Mouse (Mus musculus): ENCODE data around the gene Defb22.

GRCm38 (mm10) chr2:152490038-152490437 lies at the start of gene Defb22:
- TF ChIP-seq CTCF (IDR thresholded peaks at IDR 0.05; ENCODE audit: control insufficient read depth, insufficient read depth, low read length) (no peak), POLR2A (IDR thresholded peaks at IDR 0.05; ENCODE audit: borderline replicate concordance, control insufficient read depth, low read depth, low read length) (no peak)

All from bone marrow, adult 2 months (tissue).